Mouse (Mus musculus) embryonic facial prominence, embryonic 15.5 days (tissue): ENCODE measurements around the gene Tmsb10. TPM values are rescaled to one million over a fixed set of nuclear protein-coding genes. Genes with fewer than 3 reads are reported as not detected.
A peak's percentile ranks its signal among the peaks of the same experiment; 100 is the strongest.

Experiments used
- ATAC-seq: fragments of 200-750 bp; cut with Nextera tagmentation; 2 replicates; pipeline ENCODE4 v1.8.0; 2017; ENCODE audit warnings: low read depth, moderate TSS enrichment; ENCODE audit not compliant: insufficient number of reproducible peaks, low FRiP score, low TSS enrichment
- H3K27ac ChIP-seq: fragments of 300-500 bp; sonication (generic); replicated peaks from 2 replicates; pipeline ENCODE4 v1.5.1; 2015; ENCODE audit warnings: mild to moderate bottlenecking, inconsistent platforms
- H3K27me3 ChIP-seq: fragments of 300-500 bp; sonication (generic); 2 replicates; pipeline ENCODE4 v1.6.1; 2015; ENCODE audit warnings: inconsistent platforms
- H3K36me3 ChIP-seq: fragments of 300-500 bp; sonication (generic); 2 replicates; pipeline ENCODE4 v1.6.1; 2015; ENCODE audit warnings: mild to moderate bottlenecking, inconsistent platforms
- H3K4me1 ChIP-seq: fragments of 300-500 bp; sonication (generic); 2 replicates; pipeline ENCODE4 v1.6.1; 2015; ENCODE audit warnings: inconsistent platforms
- H3K4me2 ChIP-seq: fragments of 300-500 bp; sonication (generic); replicated peaks from 2 replicates; pipeline ENCODE4 v1.6.1; 2015; ENCODE audit warnings: mild to moderate bottlenecking, inconsistent platforms
- H3K4me3 ChIP-seq: fragments of 300-500 bp; sonication (generic); replicated peaks from 2 replicates; pipeline ENCODE4 v1.5.1; 2015; ENCODE audit warnings: mild to moderate bottlenecking, inconsistent platforms
- H3K9ac ChIP-seq: fragments of 300-500 bp; sonication (generic); 2 replicates; pipeline ENCODE4 v1.6.1; 2015; ENCODE audit warnings: inconsistent platforms
- H3K9me3 ChIP-seq: fragments of 300-500 bp; sonication (generic); replicated peaks from 2 replicates; pipeline ENCODE4 v1.6.1; 2016; ENCODE audit warnings: inconsistent platforms
- WGBS: fragments of 180-500 bp; shearing (Covaris S2); methylation state at CpG from one replicate; pipeline ENCODE4 v1.1.7; 2015; 5-methylcytosine and 5-hydroxymethylcytosine counted together
- polyA plus RNA-seq: library from polyadenylated mRNA; unstranded; fragments of >200 nt; fragmentation: Nextera tagmentation; extraction: Ambion mirVana; gene quantifications from 2 replicates; pipeline ENCODE4 v1.2.1, GENCODE M21; 2015

Gene Tmsb10
- polyA plus RNA-seq, 1 experiment from 2014 or later: 1,735 TPM

- no peak for ATAC-seq
- H3K27ac ChIP-seq: no peak overlapping the region
- H3K4me3 ChIP-seq: no peak overlapping the region
- H3K9ac ChIP-seq: no peak overlapping the region
- H3K4me1 ChIP-seq: peaks cover 14% of the 10 kb centered on the region
- no peaks in the 10 kb centered on the region for H3K9me3 ChIP-seq
- no peak overlapping the region for H3K4me2 ChIP-seq
- WGBS: 91% methylated on average over 2 of the region's 2 CpGs
- H3K36me3 ChIP-seq: no peaks in the 10 kb centered on the region
- no peaks in the 10 kb centered on the region for H3K27me3 ChIP-seq
Observed at GRCm38 (mm10) chr6:72976866-72977265, 18.3 kb upstream of the Tmsb10 start.

GRCm38 (mm10) chr6:72971074-72971473 is 12.5 kb upstream of the Tmsb10 start:
- Histone ChIP-seq H3K9me3 (no peaks in the 10 kb centered on the region), H3K27me3 (no peaks in the 10 kb centered on the region), H3K4me1 (no peaks in the 10 kb centered on the region), H3K36me3 (no peaks in the 10 kb centered on the region), H3K9ac (no peak overlapping the region), H3K4me3 (no peak overlapping the region), H3K27ac (no peak overlapping the region), H3K4me2 (no peak overlapping the region)
- ATAC-seq: no peak
- 73% methylated on average over 3 of the region's 3 CpGs for WGBS

- Histone ChIP-seq H3K9ac (no peak overlapping the region), H3K27ac (no peak overlapping the region), H3K4me1 (no peaks in the 10 kb centered on the region), H3K36me3 (no peaks in the 10 kb centered on the region), H3K27me3 (no peaks in the 10 kb centered on the region), H3K4me2 (no peak overlapping the region), H3K9me3 (no peaks in the 10 kb centered on the region), H3K4me3 (no peak overlapping the region)
- 52% methylated on average over 3 of the region's 3 CpGs for WGBS
- no peak for ATAC-seq
Observed at GRCm38 (mm10) chr6:72969787-72970186, 11.2 kb upstream of the Tmsb10 start.

- ATAC-seq: no peak
- no peak overlapping the region for H3K4me3 ChIP-seq
Observed at GRCm38 (mm10) chr6:72965199-72965598, 6.7 kb upstream of the Tmsb10 start.

GRCm38 (mm10) chr6:72962281-72962741 is 3.8 kb upstream of the Tmsb10 start:
- ATAC-seq: no peak
- Histone ChIP-seq H3K27ac (no peak overlapping the region), H3K4me1 (peaks cover 14% of the 10 kb centered on the region; the same call in 1 of the 2 replicates), H3K4me3 (no peak overlapping the region), H3K4me2 (no peak overlapping the region), H3K9me3 (no peaks in the 10 kb centered on the region), H3K36me3 (no peaks in the 10 kb centered on the region), H3K27me3 (no peaks in the 10 kb centered on the region), H3K9ac (no peak overlapping the region)
- 37% methylated on average over 7 of the region's 7 CpGs for WGBS

More at GRCm38 (mm10) chr6:72965199-72965598, 6.7 kb upstream of the Tmsb10 start:
- Histone ChIP-seq H3K9me3 (no peaks in the 10 kb centered on the region), H3K27ac (no peak overlapping the region), H3K9ac (no peak overlapping the region), H3K27me3 (no peaks in the 10 kb centered on the region), H3K4me2 (no peak overlapping the region), H3K36me3 (no peaks in the 10 kb centered on the region), H3K4me1 (0 out of 2 replicates have a peak, but pooled peaks cover 7% of the 10 kb centered on the region)
- 91% methylated on average over 6 of the region's 6 CpGs for WGBS

GRCm38 (mm10) chr6:72961603-72962002 is 3.1 kb upstream of the Tmsb10 start:
- H3K4me2 ChIP-seq: no peak overlapping the region
- no peaks in the 10 kb centered on the region for H3K27me3 ChIP-seq
- no peak overlapping the region for H3K9ac ChIP-seq
- 81% methylated on average over 9 of the region's 9 CpGs for WGBS
- H3K4me3 ChIP-seq: no peak overlapping the region
- no peak overlapping the region for H3K27ac ChIP-seq
- H3K9me3 ChIP-seq: no peaks in the 10 kb centered on the region
- H3K36me3 ChIP-seq: no peaks in the 10 kb centered on the region
- ATAC-seq: no peak
- peaks cover 17% of the 10 kb centered on the region for H3K4me1 ChIP-seq

- no peak for ATAC-seq
- Histone ChIP-seq H3K9me3 (no peaks in the 10 kb centered on the region), H3K9ac (no peak overlapping the region), H3K4me3 (no peak overlapping the region), H3K4me1 (peaks cover 26% of the 10 kb centered on the region), H3K27me3 (no peaks in the 10 kb centered on the region), H3K4me2 (no peak overlapping the region), H3K36me3 (no peaks in the 10 kb centered on the region), H3K27ac (no peak overlapping the region)
- WGBS: 38% methylated on average over 5 of the region's 5 CpGs
Observed at GRCm38 (mm10) chr6:72960675-72961074, 2.1 kb upstream of the Tmsb10 start.

- Histone ChIP-seq H3K36me3 (no peaks in the 10 kb centered on the region), H3K27ac (peak overlapping the region; percentile 68), H3K27me3 (no peaks in the 10 kb centered on the region), H3K9ac (no peak overlapping the region), H3K4me3 (peak overlapping the region; percentile 93), H3K4me1 (peaks cover 30% of the 10 kb centered on the region), H3K4me2 (peak overlapping the region; percentile 72), H3K9me3 (no peaks in the 10 kb centered on the region)
- 15% methylated on average over 4 of the region's 4 CpGs for WGBS
- ATAC-seq: no peak
Observed at GRCm38 (mm10) chr6:72959175-72959574, 627 bp upstream of the Tmsb10 start.

- peak overlapping the region; percentile 93 for H3K4me3 ChIP-seq
- peak overlapping the region; percentile 72 for H3K4me2 ChIP-seq
- no peaks in the 10 kb centered on the region for H3K9me3 ChIP-seq
- under 1% methylated on average over 75 of the region's 75 CpGs for WGBS
- peak overlapping the region; percentile 96 for H3K9ac ChIP-seq
- H3K4me1 ChIP-seq: peaks cover 30% of the 10 kb centered on the region
- H3K36me3 ChIP-seq: no peaks in the 10 kb centered on the region
- peak; percentile 81 for ATAC-seq
- H3K27ac ChIP-seq: peak overlapping the region; percentile 91
- no peaks in the 10 kb centered on the region for H3K27me3 ChIP-seq
Observed at GRCm38 (mm10) chr6:72957676-72958641, 589 bp downstream of the Tmsb10 start.

GRCm38 (mm10) chr6:72957093-72957435 is 1.5 kb downstream of the Tmsb10 start:
- WGBS: 1% methylated on average over 14 of the region's 14 CpGs
- ATAC-seq: no peak
- Histone ChIP-seq H3K27me3 (no peaks in the 10 kb centered on the region), H3K36me3 (no peaks in the 10 kb centered on the region), H3K27ac (peak overlapping the region; percentile 66), H3K9ac (0 out of 2 replicates have a peak overlapping the region, but pooled peaks have one; percentile 35), H3K4me1 (peaks cover 31% of the 10 kb centered on the region), H3K4me3 (peak overlapping the region; percentile 93), H3K4me2 (peak overlapping the region; percentile 72), H3K9me3 (no peaks in the 10 kb centered on the region)

GRCm38 (mm10) chr6:72956199-72957092 is 2.1 kb downstream of the Tmsb10 start:
- Histone ChIP-seq H3K27ac (peak overlapping the region; percentile 66), H3K36me3 (no peaks in the 10 kb centered on the region), H3K9me3 (no peaks in the 10 kb centered on the region), H3K9ac (0 out of 2 replicates have a peak overlapping the region, but pooled peaks have one; percentile 35), H3K4me3 (peak overlapping the region; percentile 93), H3K27me3 (no peaks in the 10 kb centered on the region), H3K4me1 (peaks cover 32% of the 10 kb centered on the region), H3K4me2 (peak overlapping the region; percentile 72)
- ATAC-seq: peak; percentile 41
- 4% methylated on average over 15 of the region's 15 CpGs for WGBS
